Mouse (Mus musculus) heart, postnatal 4 days (tissue): Measurements from ENCODE around the gene Alg6. TPM values are rescaled to one million over a fixed set of nuclear protein-coding genes. Genes with fewer than 3 reads are reported as not detected.

Experiments
- total RNA-seq, 2 experiments: library from RNA; stranded (reverse); gene quantifications; 2 replicates each; pipeline ENCODE4 v1.2.3; 2021

Gene Alg6
- total RNA-seq, 2 experiments from 2014 or later = 9.2 to 10.0 TPM

Other genes starting within 250 kb of the Alg6 start
- gene Foxd3, start 59.4 kb upstream of the Alg6 start, total RNA-seq = under 1 TPM; 0.25 to 0.26 TPM
- 1 to 10 TPM; 4.5 to 5.0 TPM for gene Efcab7, start 113.5 kb downstream of the Alg6 start, total RNA-seq
- 100 to 1,000 TPM; 223 TPM for gene Pgm1, start 213.8 kb downstream of the Alg6 start, total RNA-seq
- 10 to 100 TPM; 10.4 to 13.6 TPM for gene Itgb3bp, start 214.1 kb downstream of the Alg6 start, total RNA-seq